Mouse (Mus musculus) adrenal gland, adult 2 months (tissue): ENCODE data around the gene Slc8a1. TPM values are rescaled to one million over a fixed set of nuclear protein-coding genes. Genes with fewer than 3 reads are reported as not detected.

Experiments used
- DNase-seq: peaks from one replicate; pipeline ENCODE4 v3.0.0; 2021
- long read RNA-seq: library from polyadenylated mRNA; stranded (forward); transcript quantifications from one replicate; pipeline ENCODE4 v2.0.0, GENCODE M21; 2021
- polyA plus RNA-seq: library from polyadenylated mRNA; depleted of rRNA; stranded (reverse); fragments of >200 nt; gene quantifications from 2 replicates; pipeline ENCODE4 v1.2.3, GENCODE M21; 2012; rRNA removed
- total RNA-seq, 2 experiments: library from RNA; stranded (reverse); gene quantifications; 2 replicates each; pipeline ENCODE4 v1.2.3; 2021

Gene Slc8a1
- total RNA-seq (1 to 10 TPM; 5.7 to 8.4 TPM), polyA plus RNA-seq (0.07 and 0.57 TPM in 2 replicates)
- long read RNA-seq = 0 reads

- no peak for DNase-seq
These were observed at the start of gene Slc8a1 for GRCm38 (mm10) chr17:81738311-81738755. Slc8a1 (minus strand) TSS chr17:81738377.

- peak; percentile 23 for DNase-seq
These were observed 49.2 kb upstream of the Slc8a1 start for GRCm38 (mm10) chr17:81787350-81787749.

GRCm38 (mm10) chr17:81782326-81782725 is 44.1 kb upstream of the Slc8a1 start:
- DNase-seq = no peak

- DNase-seq = no peak
These were observed 43.3 kb upstream of the Slc8a1 start for GRCm38 (mm10) chr17:81781491-81781890.

- DNase-seq = no peak
These were observed 41.7 kb upstream of the Slc8a1 start for GRCm38 (mm10) chr17:81779883-81780282.

- DNase-seq = no peak
These were observed 12.5 kb upstream of the Slc8a1 start for GRCm38 (mm10) chr17:81750664-81751063.

GRCm38 (mm10) chr17:81743034-81743433 is 4.9 kb upstream of the Slc8a1 start:
- DNase-seq = no peak

GRCm38 (mm10) chr17:81740576-81740975 is 2.4 kb upstream of the Slc8a1 start:
- no peak for DNase-seq

GRCm38 (mm10) chr17:81737779-81738178 is 398 bp downstream of the Slc8a1 start:
- no peak for DNase-seq

- DNase-seq = no peak
These were observed 868 bp downstream of the Slc8a1 start for GRCm38 (mm10) chr17:81737309-81737708.

GRCm38 (mm10) chr17:81735583-81735982 is 2.6 kb downstream of the Slc8a1 start:
- no peak for DNase-seq

GRCm38 (mm10) chr17:81729891-81730290 is 8.3 kb downstream of the Slc8a1 start:
- DNase-seq = no peak

- no peak for DNase-seq
These were observed 25.9 kb downstream of the Slc8a1 start for GRCm38 (mm10) chr17:81712273-81712751.

GRCm38 (mm10) chr17:81704761-81705160 is 33.4 kb downstream of the Slc8a1 start:
- DNase-seq = no peak

- no peak for DNase-seq
These were observed 34.9 kb downstream of the Slc8a1 start for GRCm38 (mm10) chr17:81703258-81703657.

- DNase-seq = no peak
These were observed 36.5 kb downstream of the Slc8a1 start for GRCm38 (mm10) chr17:81701701-81702100.

- DNase-seq = no peak
These were observed 39.4 kb downstream of the Slc8a1 start for GRCm38 (mm10) chr17:81698789-81699188.

GRCm38 (mm10) chr17:81697695-81698094 is 40.5 kb downstream of the Slc8a1 start:
- no peak for DNase-seq

GRCm38 (mm10) chr17:81694977-81695376 is 43.2 kb downstream of the Slc8a1 start:
- DNase-seq = no peak

- DNase-seq = no peak
These were observed 58.6 kb downstream of the Slc8a1 start for GRCm38 (mm10) chr17:81679616-81680015.

GRCm38 (mm10) chr17:81677450-81677849 is 60.7 kb downstream of the Slc8a1 start:
- DNase-seq = no peak

GRCm38 (mm10) chr17:81676203-81676602 is 62.0 kb downstream of the Slc8a1 start:
- no peak for DNase-seq

GRCm38 (mm10) chr17:81671245-81671644 is 66.9 kb downstream of the Slc8a1 start:
- no peak for DNase-seq
